Mouse (Mus musculus) limb, embryonic 14.5 days (tissue): ENCODE data around the gene Jak2. TPM values are rescaled to one million over a fixed set of nuclear protein-coding genes. Genes with fewer than 3 reads are reported as not detected.

Source experiments
- ATAC-seq: fragments of 200-750 bp; cut with Nextera tagmentation; 2 replicates; pipeline ENCODE4 v1.8.0; 2017; ENCODE audit warnings: low read depth, moderate number of reproducible peaks, moderate TSS enrichment; ENCODE audit not compliant: low FRiP score
- DNase-seq: peaks from one replicate; pipeline ENCODE4 v3.0.0-alpha.2; 2015; ENCODE audit warnings: low spot score
- H3K27ac ChIP-seq: fragments of 300-500 bp; sonication (generic); replicated peaks from 2 replicates; pipeline ENCODE4 v1.5.1; 2014; ENCODE audit warnings: low read depth, mild to moderate bottlenecking, low read length, moderate library complexity, mixed read lengths
- H3K27me3 ChIP-seq: fragments of 300-500 bp; sonication (generic); 2 replicates; pipeline ENCODE4 v1.6.1; 2014; ENCODE audit warnings: low read length, mixed read lengths; ENCODE audit not compliant: control insufficient read depth, insufficient read depth
- H3K36me3 ChIP-seq: fragments of 300-500 bp; sonication (generic); 2 replicates; pipeline ENCODE4 v1.6.1; 2014; ENCODE audit warnings: mild to moderate bottlenecking, low read length, moderate library complexity, mixed read lengths; ENCODE audit not compliant: control insufficient read depth, insufficient read depth
- H3K4me1 ChIP-seq: fragments of 300-500 bp; sonication (generic); 2 replicates; pipeline ENCODE4 v1.6.1; 2014; ENCODE audit warnings: antibody characterized with exemption, low read length, mixed read lengths; ENCODE audit not compliant: control insufficient read depth, insufficient read depth
- H3K4me2 ChIP-seq: fragments of 300-500 bp; sonication (generic); replicated peaks from 2 replicates; pipeline ENCODE4 v1.6.1; 2014; ENCODE audit warnings: low read depth, mild to moderate bottlenecking, low read length, moderate library complexity; ENCODE audit not compliant: severe bottlenecking
- H3K4me3 ChIP-seq: fragments of 300-500 bp; sonication (generic); replicated peaks from 2 replicates; pipeline ENCODE4 v1.5.1; 2014; ENCODE audit warnings: low read length
- H3K9ac ChIP-seq: fragments of 300-500 bp; sonication (generic); 2 replicates; pipeline ENCODE4 v1.6.1; 2014; ENCODE audit warnings: mild to moderate bottlenecking, low read depth, low read length, moderate library complexity; ENCODE audit not compliant: severe bottlenecking
- H3K9me3 ChIP-seq: fragments of 300-500 bp; sonication (generic); 2 replicates; pipeline ENCODE4 v1.6.1; 2016; ENCODE audit warnings: low read length; ENCODE audit not compliant: control insufficient read depth
- POLR2A ChIP-seq: fragments of 200-500 bp; IDR thresholded peaks from 2 replicates; pipeline ENCODE4 v1.8.0; 2012; ENCODE audit warnings: inconsistent platforms, mild to moderate bottlenecking, moderate library complexity, borderline replicate concordance; ENCODE audit not compliant: insufficient read depth, insufficient read length; ENCODE audit errors: extremely low read depth
- WGBS: fragments of 180-500 bp; shearing (Covaris S2); extraction: QIAGEN DNeasy Blood & Tissue Kit; methylation state at CpG from one replicate; pipeline ENCODE4 v1.1.7; 2014; 5-methylcytosine and 5-hydroxymethylcytosine counted together
- polyA plus RNA-seq, 2 experiments: library from polyadenylated mRNA; depleted of rRNA in 1 of 2; stranded (reverse) in 1 of 2; unstranded in 1 of 2; fragments of >200 nt; fragmentation: Nextera tagmentation in 1 of 2; extraction: Ambion mirVana in 1 of 2; gene quantifications; 2 replicates each; pipeline versions ENCODE4 v1.2.1 to v1.2.3; 2012 to 2014

Gene Jak2
- polyA plus RNA-seq, 2 experiments = 15.2 to 15.7 TPM

GRCm38 (mm10) chr19:29276414-29276813 lies 24.8 kb downstream of the Jak2 start:
- DNase-seq = no peak
- TF ChIP-seq POLR2A = no peak
- H3K27ac ChIP-seq = no peak overlapping the region
- no peaks in the 10 kb centered on the region for H3K4me1 ChIP-seq
- WGBS = 86% methylated on average over 4 of the region's 4 CpGs
- no peaks in the 10 kb centered on the region for H3K9me3 ChIP-seq
- ATAC-seq = no peak
- peaks cover 23% of the 10 kb centered on the region; the same call in 1 of the 2 replicates for H3K36me3 ChIP-seq
- no peak overlapping the region for H3K4me2 ChIP-seq
- no peak overlapping the region for H3K4me3 ChIP-seq
- no peak overlapping the region for H3K9ac ChIP-seq
- no peaks in the 10 kb centered on the region for H3K27me3 ChIP-seq

GRCm38 (mm10) chr19:29278944-29279587 lies 27.4 kb downstream of the Jak2 start:
- WGBS = 79% methylated on average over 6 of the region's 6 CpGs
- no peak overlapping the region for H3K4me3 ChIP-seq

GRCm38 (mm10) chr19:29285451-29285869 lies 33.8 kb downstream of the Jak2 start:
- no peak overlapping the region for H3K9ac ChIP-seq
- H3K36me3 ChIP-seq = peaks cover 28% of the 10 kb centered on the region
- no peaks in the 10 kb centered on the region for H3K27me3 ChIP-seq
- H3K4me1 ChIP-seq = no peaks in the 10 kb centered on the region
- 31% methylated on average over 7 of the region's 7 CpGs for WGBS
- ATAC-seq (no peak), DNase-seq (no peak)
- no peaks in the 10 kb centered on the region for H3K9me3 ChIP-seq
- no peak overlapping the region for H3K4me3 ChIP-seq
- TF ChIP-seq POLR2A = no peak
- no peak overlapping the region for H3K27ac ChIP-seq
- H3K4me2 ChIP-seq = no peak overlapping the region

More at GRCm38 (mm10) chr19:29278944-29279587, 27.4 kb downstream of the Jak2 start:
- H3K36me3 ChIP-seq = peaks cover 26% of the 10 kb centered on the region
- DNase-seq = no peak
- no peaks in the 10 kb centered on the region for H3K9me3 ChIP-seq
- TF ChIP-seq POLR2A = no peak
- H3K4me1 ChIP-seq = no peaks in the 10 kb centered on the region
- no peak overlapping the region for H3K9ac ChIP-seq
- H3K27me3 ChIP-seq = no peaks in the 10 kb centered on the region
- no peak for ATAC-seq
- H3K27ac ChIP-seq = no peak overlapping the region
- no peak overlapping the region for H3K4me2 ChIP-seq

DNA sequence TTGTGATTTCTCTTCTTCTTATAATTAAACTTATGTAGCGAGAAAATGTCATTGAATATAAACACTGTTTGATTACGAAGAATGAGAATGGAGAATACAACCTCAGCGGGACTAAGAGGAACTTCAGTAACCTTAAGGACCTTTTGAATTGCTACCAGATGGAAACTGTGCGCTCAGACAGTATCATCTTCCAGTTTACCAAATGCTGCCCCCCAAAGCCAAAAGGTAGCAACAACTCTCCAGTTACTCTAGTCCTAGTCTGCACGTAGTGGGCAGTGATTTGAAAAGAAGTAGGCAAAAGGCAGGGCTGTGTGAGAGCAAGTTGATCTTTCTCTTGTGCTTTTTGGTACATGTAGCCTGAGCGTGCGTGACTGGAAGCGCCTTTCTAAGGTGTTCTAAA lies 36.2 kb downstream of the Jak2 start:
- Histone ChIP-seq H3K9ac (no peak overlapping the region), H3K4me1 (no peaks in the 10 kb centered on the region), H3K27ac (no peak overlapping the region), H3K4me2 (no peak overlapping the region), H3K9me3 (no peaks in the 10 kb centered on the region), H3K36me3 (peaks cover 43% of the 10 kb centered on the region), H3K27me3 (no peaks in the 10 kb centered on the region), H3K4me3 (no peak overlapping the region)
- ATAC-seq (no peak), DNase-seq (no peak)
- WGBS = 66% methylated on average over 8 of the region's 8 CpGs
- no peak for TF ChIP-seq POLR2A

- Histone ChIP-seq H3K27me3 (no peaks in the 10 kb centered on the region), H3K4me2 (no peak overlapping the region), H3K9me3 (no peaks in the 10 kb centered on the region), H3K27ac (no peak overlapping the region), H3K36me3 (peaks cover 32% of the 10 kb centered on the region), H3K4me3 (no peak overlapping the region), H3K4me1 (no peaks in the 10 kb centered on the region), H3K9ac (no peak overlapping the region)
- no peak for TF ChIP-seq POLR2A
- 79% methylated on average over 14 of the region's 14 CpGs for WGBS
- no peak for ATAC-seq
- DNase-seq = no peak
These were observed 39.9 kb downstream of the Jak2 start for GRCm38 (mm10) chr19:29291532-29291931.
